Mouse (Mus musculus): ENCODE results near the gene Zfp831. TPM values are rescaled to one million over a fixed set of nuclear protein-coding genes. Genes with fewer than 3 reads are reported as not detected.

Zfp831 gene
- polyA plus RNA-seq, 1 experiment from 2014 or later: 0.04 TPM

DNA sequence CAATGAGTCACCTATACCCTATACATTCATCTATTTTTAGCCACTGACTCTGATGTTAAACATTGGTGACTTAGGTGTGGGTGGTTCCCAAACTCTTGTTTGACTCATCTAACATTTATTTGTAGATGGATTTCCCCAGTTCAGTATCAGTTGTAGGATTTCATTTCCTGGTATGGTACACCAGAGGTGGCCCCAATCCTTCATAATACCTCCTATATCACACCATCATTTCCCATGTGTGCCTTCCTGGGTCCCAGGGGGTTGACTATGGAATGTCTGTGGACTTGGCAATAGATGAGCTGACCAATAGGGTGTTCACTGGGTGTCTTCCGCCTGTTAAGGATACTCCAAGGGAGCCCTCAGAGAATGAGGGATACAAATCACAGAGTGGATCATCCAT lies 109.9 kb downstream of the Zfp831 start:
- Histone ChIP-seq H3K36me3 (no peaks in the 10 kb centered on the region), H3K4me3 (replicated peaks) (no peak overlapping the region), H3K4me2 (no peak overlapping the region), H3K9ac (no peak overlapping the region), H3K27me3 (replicated peaks) (no peaks in the 10 kb centered on the region), H3K9me3 (no peaks in the 10 kb centered on the region), H3K27ac (no peak overlapping the region), H3K4me1 (0 out of 2 replicates have a peak, but pooled peaks cover 3% of the 10 kb centered on the region)
- 92% methylated on average over 1 of the region's 1 CpGs for WGBS
- ATAC-seq (ENCODE audit: insufficient read depth, low FRiP score, low read depth): no peak

DNA sequence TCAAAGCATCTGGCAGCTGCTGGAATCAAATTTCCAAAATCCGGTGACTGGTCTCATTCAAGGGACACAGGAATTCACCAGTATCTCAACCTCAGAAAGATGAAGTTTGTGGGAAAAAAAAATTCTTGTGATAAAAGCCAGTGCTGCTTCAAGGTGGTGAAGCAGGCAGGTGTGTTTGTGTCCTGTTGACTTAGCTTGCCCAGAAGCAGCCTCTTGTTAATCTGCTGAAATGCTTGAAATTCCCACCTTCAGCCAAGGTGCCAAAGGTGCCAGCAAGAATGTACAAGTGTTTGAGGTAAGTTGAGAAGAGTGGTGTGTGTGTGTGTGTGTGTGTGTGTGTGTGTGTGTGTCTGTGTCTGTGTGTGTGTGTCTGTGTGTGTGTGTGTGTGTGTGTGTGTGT lies 110.9 kb downstream of the Zfp831 start:
- ATAC-seq (ENCODE audit: insufficient read depth, low FRiP score, low read depth): no peak
- H3K4me3 ChIP-seq (replicated peaks): no peak overlapping the region
- 56% methylated on average over 1 of the region's 1 CpGs for WGBS
- H3K4me2 ChIP-seq: no peak overlapping the region
- no peaks in the 10 kb centered on the region for H3K27me3 ChIP-seq (replicated peaks)
- no peaks in the 10 kb centered on the region for H3K36me3 ChIP-seq
- no peaks in the 10 kb centered on the region for H3K9me3 ChIP-seq
- H3K9ac ChIP-seq: no peak overlapping the region
- no peak overlapping the region for H3K27ac ChIP-seq
- H3K4me1 ChIP-seq: 0 out of 2 replicates have a peak, but pooled peaks cover 3% of the 10 kb centered on the region

DNA sequence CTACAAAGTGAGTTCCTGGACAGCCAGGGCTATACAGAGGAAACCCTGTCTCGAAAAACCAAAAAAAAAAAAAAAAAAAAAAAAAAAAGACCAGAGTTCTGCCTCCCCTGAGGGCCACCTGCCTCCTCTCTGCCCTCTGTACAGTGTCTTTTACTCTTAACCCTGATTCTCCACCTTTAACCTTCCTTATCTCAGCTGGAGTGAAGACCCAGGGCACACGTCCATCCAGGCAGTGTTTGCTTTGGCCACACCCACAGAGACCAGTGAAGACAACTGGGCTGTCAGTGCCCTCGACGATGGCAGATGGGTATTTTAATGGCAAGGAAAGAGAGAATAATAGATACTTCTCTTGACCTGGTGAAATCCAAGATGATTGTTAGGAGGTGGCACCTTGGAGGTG lies 115.9 kb downstream of the Zfp831 start:
- 60% methylated on average over 4 of the region's 4 CpGs for WGBS
- Histone ChIP-seq H3K9ac (no peak overlapping the region), H3K4me3 (replicated peaks) (no peak overlapping the region), H3K9me3 (no peaks in the 10 kb centered on the region), H3K4me2 (no peak overlapping the region), H3K27me3 (replicated peaks) (no peaks in the 10 kb centered on the region), H3K27ac (no peak overlapping the region), H3K4me1 (peaks cover 13% of the 10 kb centered on the region; the same call in 1 of the 2 replicates), H3K36me3 (no peaks in the 10 kb centered on the region)
- no peak for ATAC-seq (ENCODE audit: insufficient read depth, low FRiP score, low read depth)

Other genes starting within 250 kb of the Zfp831 start
- 91.7 and 92.4 TPM in 2 replicates for gene Nelfcd, start 227.7 kb upstream of the Zfp831 start, polyA plus RNA-seq (2015; fragmentation: Nextera tagmentation; extraction: Ambion mirVana)
- 181 and 199 TPM in 2 replicates for gene Ctsz, start 204.5 kb upstream of the Zfp831 start, polyA plus RNA-seq (2015; fragmentation: Nextera tagmentation; extraction: Ambion mirVana)
- gene Tubb1, start 192.8 kb upstream of the Zfp831 start, polyA plus RNA-seq (2015; fragmentation: Nextera tagmentation; extraction: Ambion mirVana): 1.8 and 2.3 TPM in 2 replicates
- 673 and 703 TPM in 2 replicates for gene Atp5e, start 179.4 kb upstream of the Zfp831 start, polyA plus RNA-seq (2015; fragmentation: Nextera tagmentation; extraction: Ambion mirVana)
- gene Prelid3b, start 170.5 kb upstream of the Zfp831 start, polyA plus RNA-seq (2015; fragmentation: Nextera tagmentation; extraction: Ambion mirVana): 113 and 114 TPM in 2 replicates
- 16.0 and 17.1 TPM in 2 replicates for gene Edn3, start 117.1 kb downstream of the Zfp831 start, polyA plus RNA-seq (2015; fragmentation: Nextera tagmentation; extraction: Ambion mirVana)